ENCODE assay signal across 17 mouse cellular contexts in genomic region chr11:81120024-81120576, GRCm38 (mm10).
DNase-seq lines count a peak whose midpoint lies in the region; ATAC-seq lines count a peak whose summit lies in the region.
"Had no signal": no experiment of that assay in that cellular context is flagged by ENCODE, and none has a peak within 500 bp of the region (broad histone marks: within the 10 kb centered on the region; RNA-seq: fewer than 3 reads in every experiment).

No protein-coding gene starts in this region.

- H3K4me2 ChIP-seq in hindbrain, embryonic 14.5 days (replicated peaks): no peak overlapping the region
- H3K4me2 ChIP-seq in kidney, embryonic 15.5 days: peak overlapping the region; percentile 35; the same call in 1 of the 2 replicates
- no peak overlapping the region for H3K4me2 ChIP-seq in midbrain, embryonic 14.5 days (ENCODE audit: low read length)
- H3K4me2 ChIP-seq in hindbrain, embryonic 16.5 days (ENCODE audit: low read length): no peak overlapping the region
- H3K4me2 ChIP-seq: embryonic facial prominence, embryonic 13.5 days; forebrain, embryonic 12.5 days; heart, embryonic 12.5 days; hindbrain, embryonic 15.5 days had no signal

- no peaks in the 10 kb centered on the region for H3K9me3 ChIP-seq in hindbrain, embryonic 10.5 days
- no peaks in the 10 kb centered on the region for H3K9me3 ChIP-seq in hindbrain, embryonic 14.5 days (ENCODE audit: control insufficient read depth, low read length)
- no peaks in the 10 kb centered on the region for H3K9me3 ChIP-seq in kidney, embryonic 15.5 days (replicated peaks)
- no peaks in the 10 kb centered on the region for H3K9me3 ChIP-seq in midbrain, embryonic 10.5 days (replicated peaks)
- no peaks in the 10 kb centered on the region for H3K9me3 ChIP-seq in midbrain, embryonic 14.5 days (ENCODE audit: control insufficient read depth, low read length)
- H3K9me3 ChIP-seq in hindbrain, embryonic 16.5 days (ENCODE audit: control insufficient read depth, low read length): no peaks in the 10 kb centered on the region
- H3K9me3 ChIP-seq: embryonic facial prominence, embryonic 13.5 days; forebrain, embryonic 12.5 days; heart, embryonic 12.5 days; hindbrain, embryonic 15.5 days had no signal

- peak; percentile 20 for DNase-seq in hindbrain, embryonic 10.5 days (ENCODE audit: low spot score)
- no peak for DNase-seq in hindbrain, embryonic 14.5 days (ENCODE audit: low spot score)
- no peak for DNase-seq in kidney, postnatal 10 days
- DNase-seq in midbrain, embryonic 10.5 days (ENCODE audit: low spot score): peak; percentile 27
- no peak for DNase-seq in midbrain, embryonic 14.5 days
- DNase-seq: adrenal gland, adult 2 months; adrenal gland, postnatal 25 days; cerebellum, adult 2 months; cerebellum, postnatal 14 days; gastrocnemius, postnatal 10 days had no signal

- H3K4me3 ChIP-seq in hindbrain, embryonic 10.5 days: no peak overlapping the region
- H3K4me3 ChIP-seq in hindbrain, embryonic 14.5 days (replicated peaks; ENCODE audit: low read length): no peak overlapping the region
- H3K4me3 ChIP-seq in kidney, embryonic 15.5 days (replicated peaks): no peak overlapping the region
- no peak overlapping the region for H3K4me3 ChIP-seq in midbrain, embryonic 10.5 days
- no peak overlapping the region for H3K4me3 ChIP-seq in midbrain, embryonic 14.5 days (replicated peaks; ENCODE audit: low read depth, low read length)
- H3K4me3 ChIP-seq in hindbrain, embryonic 16.5 days (ENCODE audit: low read length): no peak overlapping the region
- H3K4me3 ChIP-seq: embryonic facial prominence, embryonic 13.5 days; forebrain, embryonic 12.5 days; heart, embryonic 12.5 days; hindbrain, embryonic 15.5 days had no signal

- H3K27me3 ChIP-seq in hindbrain, embryonic 10.5 days (ENCODE audit: insufficient read depth, poor library complexity, severe bottlenecking): no peaks in the 10 kb centered on the region
- no peaks in the 10 kb centered on the region for H3K27me3 ChIP-seq in hindbrain, embryonic 14.5 days (ENCODE audit: control insufficient read depth, insufficient read depth, low read length)
- H3K27me3 ChIP-seq in kidney, embryonic 15.5 days: no peaks in the 10 kb centered on the region
- H3K27me3 ChIP-seq in midbrain, embryonic 10.5 days (ENCODE audit: low read depth, poor library complexity, severe bottlenecking): no peaks in the 10 kb centered on the region
- no peaks in the 10 kb centered on the region for H3K27me3 ChIP-seq in midbrain, embryonic 14.5 days (ENCODE audit: control insufficient read depth, insufficient read depth, low read length)
- H3K27me3 ChIP-seq in hindbrain, embryonic 16.5 days (replicated peaks; ENCODE audit: control insufficient read depth, insufficient read depth, low read length): no peaks in the 10 kb centered on the region
- H3K27me3 ChIP-seq: embryonic facial prominence, embryonic 13.5 days; forebrain, embryonic 12.5 days; heart, embryonic 12.5 days; hindbrain, embryonic 15.5 days had no signal

- no peak overlapping the region for H3K9ac ChIP-seq in hindbrain, embryonic 14.5 days
- no peak overlapping the region for H3K9ac ChIP-seq in kidney, embryonic 15.5 days
- no peak overlapping the region for H3K9ac ChIP-seq in midbrain, embryonic 14.5 days (replicated peaks; ENCODE audit: low read length)
- no peak overlapping the region for H3K9ac ChIP-seq in hindbrain, embryonic 16.5 days (ENCODE audit: low read depth, low read length)
- H3K9ac ChIP-seq: embryonic facial prominence, embryonic 13.5 days; forebrain, embryonic 12.5 days; heart, embryonic 12.5 days; hindbrain, embryonic 15.5 days had no signal

- peak overlapping the region; percentile 51; the same call in 1 of the 2 replicates for H3K27ac ChIP-seq in hindbrain, embryonic 10.5 days
- no peak overlapping the region for H3K27ac ChIP-seq in hindbrain, embryonic 14.5 days
- H3K27ac ChIP-seq in kidney, embryonic 15.5 days: peak overlapping the region; percentile 62; the same call in 1 of the 2 replicates
- H3K27ac ChIP-seq in midbrain, embryonic 10.5 days (replicated peaks): peak overlapping the region; percentile 56; the same call in 1 of the 2 replicates
- H3K27ac ChIP-seq in midbrain, embryonic 14.5 days (replicated peaks; ENCODE audit: low read depth, low read length): no peak overlapping the region
- no peak overlapping the region for H3K27ac ChIP-seq in hindbrain, embryonic 16.5 days (ENCODE audit: low read depth, low read length)
- H3K27ac ChIP-seq: embryonic facial prominence, embryonic 13.5 days; forebrain, embryonic 12.5 days; hindbrain, embryonic 15.5 days had no signal

- WGBS in hindbrain, embryonic 10.5 days: 47% methylated on average over 8 of the region's 8 CpGs
- 55% methylated on average over 8 of the region's 8 CpGs for WGBS in hindbrain, embryonic 14.5 days
- 41% methylated on average over 8 of the region's 8 CpGs for WGBS in kidney, embryonic 15.5 days
- 51% methylated on average over 8 of the region's 8 CpGs for WGBS in midbrain, embryonic 10.5 days
- 28% methylated on average over 8 of the region's 8 CpGs for WGBS in midbrain, embryonic 14.5 days
- 54% methylated on average over 8 of the region's 8 CpGs for WGBS in hindbrain, embryonic 16.5 days

- no peak for ATAC-seq in hindbrain, embryonic 14.5 days (ENCODE audit: low FRiP score)
- ATAC-seq in kidney, embryonic 15.5 days (replicated peaks; ENCODE audit: low FRiP score): peak; percentile 94
- ATAC-seq in midbrain, embryonic 14.5 days (ENCODE audit: low FRiP score, low TSS enrichment): no peak
- 0 out of 2 replicates have a peak, but pooled peaks have one; percentile 9 for ATAC-seq in hindbrain, embryonic 16.5 days
- ATAC-seq: forebrain, embryonic 16.5 days had no signal

- no peaks in the 10 kb centered on the region for H3K36me3 ChIP-seq in hindbrain, embryonic 10.5 days
- no peaks in the 10 kb centered on the region for H3K36me3 ChIP-seq in hindbrain, embryonic 14.5 days (replicated peaks; ENCODE audit: control insufficient read depth, insufficient read depth)
- H3K36me3 ChIP-seq in kidney, embryonic 15.5 days: no peaks in the 10 kb centered on the region
- H3K36me3 ChIP-seq in midbrain, embryonic 10.5 days: no peaks in the 10 kb centered on the region
- no peaks in the 10 kb centered on the region for H3K36me3 ChIP-seq in midbrain, embryonic 14.5 days (ENCODE audit: control insufficient read depth, insufficient read depth, low read length)
- H3K36me3 ChIP-seq in hindbrain, embryonic 16.5 days (ENCODE audit: control insufficient read depth, insufficient read depth, low read length): no peaks in the 10 kb centered on the region
- H3K36me3 ChIP-seq: embryonic facial prominence, embryonic 13.5 days; forebrain, embryonic 12.5 days; heart, embryonic 12.5 days; hindbrain, embryonic 15.5 days had no signal

- H3K4me1 ChIP-seq in hindbrain, embryonic 10.5 days (replicated peaks): peaks cover 42% of the 10 kb centered on the region
- 0 out of 2 replicates have a peak, but pooled peaks cover 6% of the 10 kb centered on the region for H3K4me1 ChIP-seq in hindbrain, embryonic 14.5 days (replicated peaks; ENCODE audit: control insufficient read depth, insufficient read depth, low read length)
- H3K4me1 ChIP-seq in kidney, embryonic 15.5 days: peaks cover 21% of the 10 kb centered on the region
- peaks cover 34% of the 10 kb centered on the region for H3K4me1 ChIP-seq in midbrain, embryonic 10.5 days
- H3K4me1 ChIP-seq in midbrain, embryonic 14.5 days (ENCODE audit: control insufficient read depth, insufficient read depth, low read length): 0 out of 2 replicates have a peak, but pooled peaks cover 9% of the 10 kb centered on the region
- H3K4me1 ChIP-seq in hindbrain, embryonic 16.5 days (ENCODE audit: control insufficient read depth, insufficient read depth, low read depth, low read length): peaks cover 6% of the 10 kb centered on the region
- H3K4me1 ChIP-seq: embryonic facial prominence, embryonic 13.5 days; heart, embryonic 12.5 days had no signal

Comparison
In these comparisons a context has a peak if more than half of its experiments do, and no peak if none do; other contexts are left out.
1. DNase-seq: peak in hindbrain, embryonic 10.5 days (single experiment) and midbrain, embryonic 10.5 days (single experiment); none in hindbrain, embryonic 14.5 days (single experiment), kidney, postnatal 10 days (single experiment) and midbrain, embryonic 14.5 days (single experiment).
2. H3K27ac ChIP-seq: peak in hindbrain, embryonic 10.5 days (single experiment), kidney, embryonic 15.5 days (single experiment) and midbrain, embryonic 10.5 days (single experiment); none in hindbrain, embryonic 14.5 days (single experiment), midbrain, embryonic 14.5 days (single experiment) and hindbrain, embryonic 16.5 days (single experiment).
3. ATAC-seq: peak in kidney, embryonic 15.5 days (single experiment) and hindbrain, embryonic 16.5 days (single experiment); none in hindbrain, embryonic 14.5 days (single experiment) and midbrain, embryonic 14.5 days (single experiment).